ENCODE assay signal across 11 mouse cellular contexts in the genomic region with DNA sequence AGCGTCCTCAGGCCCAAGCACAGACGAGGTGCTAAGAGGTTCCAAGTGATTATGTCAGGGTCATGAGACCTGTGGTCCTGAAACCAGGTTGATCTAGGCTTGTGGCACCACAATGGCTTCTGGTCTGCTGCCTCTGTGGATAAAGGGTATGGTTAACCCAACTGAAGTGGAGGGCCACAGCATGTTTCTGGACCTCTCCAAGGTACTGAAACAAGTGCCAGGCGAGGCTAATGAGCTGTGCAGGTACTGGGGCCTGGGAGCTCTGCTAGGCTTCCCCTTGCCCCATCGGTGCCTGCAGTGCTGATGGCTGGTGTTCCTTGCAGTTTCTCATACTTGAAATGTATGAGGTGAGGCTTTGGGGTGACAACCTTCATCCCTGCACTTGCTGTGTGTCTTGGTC. TPM values are rescaled to one million over a fixed set of nuclear protein-coding genes. Genes with fewer than 3 reads are reported as not detected.
DNase-seq lines count a peak whose midpoint lies in the region; ATAC-seq and TF ChIP-seq lines count a peak whose summit lies in the region.
"Had no signal": no experiment of that assay in that cellular context is flagged by ENCODE, and none has a peak within 500 bp of the region (broad histone marks: within the 10 kb centered on the region; RNA-seq: fewer than 3 reads in every experiment).

No protein-coding gene starts in this region.

- no peak overlapping the region for H3K9ac ChIP-seq in lung, postnatal 0 days (replicated peaks; ENCODE audit: low read depth)
- H3K9ac ChIP-seq in forebrain, embryonic 16.5 days (replicated peaks; ENCODE audit: low read depth, low read length): no peak overlapping the region

- H3K4me3 ChIP-seq in lung, postnatal 0 days (ENCODE audit: low read depth, low read length): no peak overlapping the region
- no peak overlapping the region for H3K4me3 ChIP-seq in lung, adult 2 months (replicated peaks; ENCODE audit: extremely low read depth, low read depth, low read length)
- H3K4me3 ChIP-seq in forebrain, embryonic 16.5 days (replicated peaks; ENCODE audit: low read length): no peak overlapping the region
- H3K4me3 ChIP-seq in left cerebral cortex, adult 2 months: no peak overlapping the region

- no peaks in the 10 kb centered on the region for H3K4me1 ChIP-seq in lung, postnatal 0 days (ENCODE audit: insufficient read depth, low read depth, low read length)
- no peaks in the 10 kb centered on the region for H3K4me1 ChIP-seq in lung, adult 2 months (ENCODE audit: control insufficient read depth, insufficient read depth, low read length)
- peaks cover 78% of the 10 kb centered on the region for H3K4me1 ChIP-seq in forebrain, embryonic 16.5 days (replicated peaks; ENCODE audit: control insufficient read depth, insufficient read depth, low read length)

- H3K36me3 ChIP-seq in lung, postnatal 0 days (ENCODE audit: insufficient read depth, low read length): no peaks in the 10 kb centered on the region
- H3K36me3 ChIP-seq in forebrain, embryonic 16.5 days (ENCODE audit: control insufficient read depth, insufficient read depth): no peaks in the 10 kb centered on the region

- TF ChIP-seq POLR2A in lung, adult 2 months (IDR thresholded peaks at IDR 0.05; ENCODE audit: borderline replicate concordance, extremely low read depth, low read depth, low read length): no peak

- TF ChIP-seq EP300 in lung, postnatal 0 days (IDR thresholded peaks at IDR 0.05): no peak

- TF ChIP-seq CTCF in lung, postnatal 0 days (IDR thresholded peaks at IDR 0.05): no peak
- TF ChIP-seq CTCF in lung, adult 2 months (IDR thresholded peaks at IDR 0.05; ENCODE audit: insufficient read depth, low read length): no peak
- TF ChIP-seq CTCF in left cerebral cortex, adult 2 months (IDR thresholded peaks at IDR 0.05): no peak

- no peaks in the 10 kb centered on the region for H3K9me3 ChIP-seq in lung, postnatal 0 days (ENCODE audit: low read length)
- no peaks in the 10 kb centered on the region for H3K9me3 ChIP-seq in forebrain, embryonic 16.5 days (ENCODE audit: control insufficient read depth, low read length)

- H3K4me2 ChIP-seq in lung, postnatal 0 days (replicated peaks; ENCODE audit: low read depth, low read length): no peak overlapping the region
- H3K4me2 ChIP-seq in forebrain, embryonic 16.5 days (ENCODE audit: low read length): no peak overlapping the region

- peaks cover 3% of the 10 kb centered on the region; the same call in 1 of the 2 replicates for H3K27me3 ChIP-seq in lung, postnatal 0 days (replicated peaks; ENCODE audit: insufficient read depth, low read length)
- H3K27me3 ChIP-seq in forebrain, embryonic 16.5 days (replicated peaks; ENCODE audit: control insufficient read depth, insufficient read depth, low read length): no peaks in the 10 kb centered on the region

- 34% methylated on average over 4 of the region's 4 CpGs for WGBS in lung, postnatal 0 days
- 51% methylated on average over 4 of the region's 4 CpGs for WGBS in lung, adult 2 months
- WGBS in forebrain, embryonic 16.5 days: 41% methylated on average over 4 of the region's 4 CpGs

- H3K27ac ChIP-seq in lung, postnatal 0 days (ENCODE audit: low read length): no peak overlapping the region
- peak overlapping the region; percentile 38; the same call in 1 of the 2 replicates for H3K27ac ChIP-seq in forebrain, embryonic 16.5 days (ENCODE audit: low read length)
- H3K27ac ChIP-seq in left cerebral cortex, adult 2 months: no peak overlapping the region

- intact Hi-C loops in left cerebral cortex, adult 2 months (cut with DNase I): no loop called here

- no peak for ATAC-seq in lung, postnatal 0 days
- ATAC-seq in forebrain, embryonic 16.5 days: no peak
- ATAC-seq in megakaryocyte-erythroid progenitor cell, adult 5-6 weeks (replicated peaks; ENCODE audit: low FRiP score, low TSS enrichment, poor library complexity, severe bottlenecking): peak; percentile 46

- peak; percentile 32 for DNase-seq in adrenal gland, postnatal 14 days
- no peak for DNase-seq in adrenal gland, adult 2 months
- DNase-seq in lung, postnatal 0 days (ENCODE audit: low spot score): peak; percentile 23
- DNase-seq in lung, adult 2 months: no peak
- DNase-seq in cerebellum, postnatal 4 days (ENCODE audit: low spot score in 2 of 2): no peak
- no peak for DNase-seq in left cerebral cortex, adult 2 months (ENCODE audit: extremely low spot score in 1 of 2, low spot score in 2 of 2)
- DNase-seq: adrenal gland, adult 8-10 months; cerebellum, adult 8-10 months; kidney, adult 9 months had no signal

RNA-seq across cellular contexts. Expression of a gene that starts 38.2 kb away (rescaled TPM):
- 13.6 and 14.9 TPM in 2 replicates for total RNA-seq in adrenal gland, postnatal 14 days (2021)
- 10 to 100 TPM; 13.9 to 16.2 TPM for total RNA-seq in adrenal gland, adult 2 months (2021)
- polyA plus RNA-seq in adrenal gland, adult 2 months (2012; rRNA removed): 19.3 and 20.3 TPM in 2 replicates
- polyA plus RNA-seq in lung, postnatal 0 days (2015; fragmentation: Nextera tagmentation; extraction: Ambion mirVana): 15.0 and 17.0 TPM in 2 replicates
- polyA plus RNA-seq in lung, adult 2 months (2012; rRNA removed): 40.0 and 45.7 TPM in 2 replicates
- 11.6 and 13.8 TPM in 2 replicates for polyA plus RNA-seq in forebrain, embryonic 16.5 days (2015; fragmentation: Nextera tagmentation; extraction: Ambion mirVana)
- total RNA-seq in megakaryocyte-erythroid progenitor cell, adult 5-6 weeks (2014; fragmentation: Nextera tagmentation): 78.3 and 79.6 TPM in 2 replicates
- total RNA-seq in megakaryocyte-erythroid progenitor cell, adult 5-6 weeks (2017): 7.8 and 15.4 TPM in 2 replicates
- 10 to 100 TPM; 32.8 to 48.8 TPM for total RNA-seq in left cerebral cortex, adult 2 months (2021)

RNA-seq across cellular contexts. Expression of a gene that starts 38.2 kb away (rescaled TPM):
- 48.0 and 50.6 TPM in 2 replicates for total RNA-seq in adrenal gland, postnatal 14 days (2021)
- total RNA-seq in adrenal gland, adult 2 months (2021): 10 to 100 TPM; 40.4 to 42.3 TPM
- polyA plus RNA-seq in adrenal gland, adult 2 months (2012; rRNA removed): 44.4 and 45.8 TPM in 2 replicates
- polyA plus RNA-seq in lung, postnatal 0 days (2015; fragmentation: Nextera tagmentation; extraction: Ambion mirVana): 10.9 TPM in 2 replicates
- 16.3 and 17.7 TPM in 2 replicates for polyA plus RNA-seq in lung, adult 2 months (2012; rRNA removed)
- 13.6 and 15.9 TPM in 2 replicates for polyA plus RNA-seq in forebrain, embryonic 16.5 days (2015; fragmentation: Nextera tagmentation; extraction: Ambion mirVana)
- total RNA-seq in megakaryocyte-erythroid progenitor cell, adult 5-6 weeks (2014; fragmentation: Nextera tagmentation): 9.8 and 14.7 TPM in 2 replicates
- total RNA-seq in megakaryocyte-erythroid progenitor cell, adult 5-6 weeks (2017): 5.8 and 9.5 TPM in 2 replicates
- 10 to 100 TPM; 22.8 to 23.3 TPM for total RNA-seq in left cerebral cortex, adult 2 months (2021)

Comparison
In these comparisons a context has a peak if more than half of its experiments do, and no peak if none do; other contexts are left out.
1. DNase-seq: peak in adrenal gland, postnatal 14 days (single experiment) and lung, postnatal 0 days (single experiment); none in adrenal gland, adult 2 months (single experiment), lung, adult 2 months (single experiment), cerebellum, postnatal 4 days (0 of 2) and left cerebral cortex, adult 2 months (0 of 2).